Mouse (Mus musculus): Measurements from ENCODE around the gene Trim24. TPM values are rescaled to one million over a fixed set of nuclear protein-coding genes. Genes with fewer than 3 reads are reported as not detected.

Gene Trim24
- polyA plus RNA-seq (2017; shearing (Covaris generic)) = 10 to 100 TPM; 17.7 to 18.2 TPM

DNA sequence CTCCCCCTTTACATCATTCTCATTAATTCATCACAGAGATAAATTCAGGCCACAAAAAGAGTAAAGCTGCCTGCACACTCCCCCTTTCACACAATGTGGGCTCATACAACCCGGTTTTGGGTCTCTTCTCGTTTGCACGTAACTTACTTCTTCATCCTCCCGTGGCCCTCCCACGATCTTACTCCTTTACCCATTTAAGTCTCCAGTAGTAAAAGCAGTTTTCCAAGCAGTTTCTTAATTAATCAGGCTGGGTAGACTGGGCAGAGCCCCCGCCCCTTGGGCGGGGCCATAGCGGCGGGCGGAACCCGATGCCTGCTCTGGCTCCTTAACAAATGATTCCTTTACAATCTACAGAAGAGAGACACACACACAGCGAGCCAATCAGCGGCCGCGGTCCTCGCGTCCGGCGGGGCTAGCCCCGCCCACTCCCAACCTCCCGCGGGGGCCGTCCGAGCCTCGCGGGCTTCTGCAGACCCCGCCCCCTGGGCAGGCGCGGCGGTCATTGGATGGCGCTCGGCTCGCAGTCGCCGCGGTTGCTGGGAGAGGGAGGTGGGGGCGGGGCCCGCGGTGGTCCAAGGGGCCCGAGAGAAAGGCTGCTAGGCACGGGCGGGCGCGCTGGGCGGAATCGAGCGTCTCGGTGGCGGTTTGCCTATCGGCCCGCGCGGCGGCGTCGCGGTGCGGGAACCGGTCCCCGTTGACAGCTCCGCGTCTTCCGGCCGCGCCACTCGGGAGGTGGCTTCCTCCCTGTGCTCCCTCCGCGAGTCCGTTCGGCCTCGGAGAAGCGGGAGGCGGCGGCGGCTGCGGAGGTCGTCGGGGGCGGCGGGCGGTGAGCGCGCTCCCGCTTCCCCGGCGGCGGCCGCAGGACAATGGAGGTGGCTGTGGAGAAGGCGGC, at the start of gene Trim24:
Trim24 (plus strand) TSS at position 567 of the 892 bp plus-strand sequence.

Other genes with a start within 250 kb of the Trim24 start
- 1 to 10 TPM in 1 of 2 experiments, under 1 TPM in 1; 0.30 to 1.8 TPM for gene Svopl, start 176.2 kb downstream of the Trim24 start, polyA plus RNA-seq (2017; shearing (Covaris generic))
- gene Tmem213, start 238.4 kb downstream of the Trim24 start, polyA plus RNA-seq (2017; shearing (Covaris generic)) = not detected